Mouse (Mus musculus) CH12.LX (cell line): ENCODE measurements around the gene Arl4c. TPM values are rescaled to one million over a fixed set of nuclear protein-coding genes. Genes with fewer than 3 reads are reported as not detected.

Source experiments
- DNase-seq: peaks from one replicate; pipeline ENCODE4 v3.0.0-alpha.2; 2013; ENCODE audit errors: extremely low read depth
- H3K27ac ChIP-seq: 2 replicates; pipeline ENCODE4 v1.5.1; 2012; ENCODE audit warnings: low read depth, mild to moderate bottlenecking, control low read depth, moderate library complexity; ENCODE audit not compliant: insufficient read depth
- H3K27me3 ChIP-seq: replicated peaks from 2 replicates; pipeline ENCODE3; 2012; ENCODE audit warnings: inconsistent platforms
- H3K36me3 ChIP-seq, 2 experiments: replicated peaks in 1 of 2; 2 replicates each; pipeline versions ENCODE3 to v1.6.1; 2012; ENCODE audit warnings: inconsistent platforms in 1 of 2, low read length in 1 of 2, mild to moderate bottlenecking in 1 of 2, mixed read lengths in 1 of 2, moderate library complexity in 1 of 2; ENCODE audit not compliant: control insufficient read depth in 1 of 2, insufficient read depth in 1 of 2
- H3K4me1 ChIP-seq, 2 experiments: 2 replicates each; pipeline ENCODE4 v1.6.1; 2012; ENCODE audit warnings: inconsistent platforms in 1 of 2, moderate library complexity in 1 of 2; ENCODE audit not compliant: insufficient read depth in 2 of 2, control insufficient read depth in 1 of 2
- H3K4me2 ChIP-seq: 2 replicates; pipeline ENCODE4 v1.6.1; 2012; ENCODE audit warnings: low read depth, mild to moderate bottlenecking, control low read depth; ENCODE audit not compliant: poor library complexity, insufficient read depth, severe bottlenecking
- H3K4me3 ChIP-seq, 3 experiments: fragments of 150-350 bp in 1 of 3; sonication (generic) in 1 of 3; replicated peaks in 1 of 3; 2 replicates each; pipeline versions ENCODE3 to v1.5.1; 2011 to 2012; ENCODE audit warnings: low read depth in 2 of 3, low read length in 2 of 3, mild to moderate bottlenecking in 2 of 3, moderate library complexity in 2 of 3, control low read depth in 1 of 3, improper control_type of control experiment in 1 of 3, inconsistent platforms in 1 of 3, mixed read lengths in 1 of 3; ENCODE audit not compliant: poor library complexity in 1 of 3
- H3K79me2 ChIP-seq: replicated peaks from 2 replicates; pipeline ENCODE4 v1.6.1; 2012; ENCODE audit warnings: mild to moderate bottlenecking, moderate library complexity; ENCODE audit not compliant: control insufficient read depth, poor library complexity, insufficient read depth, severe bottlenecking; ENCODE audit errors: extremely low read depth
- H3K9ac ChIP-seq: 2 replicates; pipeline ENCODE4 v1.6.1; 2012; ENCODE audit warnings: low read depth, mild to moderate bottlenecking, control low read depth, moderate library complexity; ENCODE audit not compliant: insufficient read depth
- H3K9me3 ChIP-seq: replicated peaks from 2 replicates; pipeline ENCODE3; 2012; ENCODE audit warnings: low read length, inconsistent platforms, mixed read lengths
- BHLHE40 ChIP-seq: IDR thresholded peaks from 2 replicates; pipeline ENCODE4 v1.6.1; 2011; ENCODE audit warnings: mild to moderate bottlenecking, low read depth, low read length, improper control_type of control experiment
- CHD2 ChIP-seq: IDR thresholded peaks from 2 replicates; pipeline ENCODE4 v1.6.1; 2011; ENCODE audit warnings: low read length, improper control_type of control experiment
- CTCF ChIP-seq, 2 experiments: IDR thresholded peaks in 1 of 2; conservative IDR thresholded peaks in 1 of 2; 2 replicates each; pipeline ENCODE4 v1.5.1; 2011 to 2012; ENCODE audit warnings: low read depth in 2 of 2, low read length in 2 of 2, improper control_type of control experiment in 1 of 2, inconsistent platforms in 1 of 2, mild to moderate bottlenecking in 1 of 2, moderate library complexity in 1 of 2
- EP300 ChIP-seq: IDR thresholded peaks from 2 replicates; pipeline ENCODE4 v1.6.1; 2011; ENCODE audit warnings: low read length, improper control_type of control experiment
- IRF4 ChIP-seq: IDR thresholded peaks from 2 replicates; pipeline ENCODE4 v1.6.1; 2014; ENCODE audit warnings: low read depth, mild to moderate bottlenecking, inconsistent platforms, low read length, improper control_type of control experiment
- JUN ChIP-seq: IDR thresholded peaks from 2 replicates; pipeline ENCODE4 v1.6.1; 2011; ENCODE audit warnings: low read depth, mild to moderate bottlenecking, low read length, improper control_type of control experiment, moderate library complexity; ENCODE audit not compliant: insufficient read depth
- JUND ChIP-seq: conservative IDR thresholded peaks from 2 replicates; pipeline ENCODE4 v1.6.1; 2011; ENCODE audit warnings: low read depth, low read length, improper control_type of control experiment
- KAT2A ChIP-seq: IDR thresholded peaks from 2 replicates; pipeline ENCODE4 v1.6.1; 2012; ENCODE audit warnings: low read length, improper control_type of control experiment, inconsistent platforms; ENCODE audit not compliant: insufficient replicate concordance
- MAFK ChIP-seq: IDR thresholded peaks from 2 replicates; pipeline ENCODE4 v1.6.1; 2011; ENCODE audit warnings: low read length, improper control_type of control experiment; ENCODE audit not compliant: insufficient replicate concordance
- MAX ChIP-seq: IDR thresholded peaks from 2 replicates; pipeline ENCODE4 v1.6.1; 2011; ENCODE audit warnings: low read length, improper control_type of control experiment
- MAZ ChIP-seq: IDR thresholded peaks from 2 replicates; pipeline ENCODE4 v1.6.1; 2012; ENCODE audit warnings: low read depth, mild to moderate bottlenecking, inconsistent platforms, low read length, improper control_type of control experiment, moderate library complexity
- MEF2A ChIP-seq: IDR thresholded peaks from 2 replicates; pipeline ENCODE4 v1.6.1; 2014; ENCODE audit warnings: low read depth, mild to moderate bottlenecking, inconsistent platforms, low read length, improper control_type of control experiment, borderline replicate concordance
- MXI1 ChIP-seq: IDR thresholded peaks from 2 replicates; pipeline ENCODE4 v1.6.1; 2011; ENCODE audit warnings: mild to moderate bottlenecking, low read depth, low read length, improper control_type of control experiment
- MYC ChIP-seq: IDR thresholded peaks from 2 replicates; pipeline ENCODE4 v1.6.1; 2011; ENCODE audit warnings: low read depth, mild to moderate bottlenecking, improper control_type of control experiment, low read length
- NELFE ChIP-seq: IDR thresholded peaks from 2 replicates; pipeline ENCODE4 v1.6.1; 2011; ENCODE audit warnings: low read depth, low read length, improper control_type of control experiment
- NRF1 ChIP-seq: IDR thresholded peaks from 2 replicates; pipeline ENCODE4 v1.6.1; 2014; ENCODE audit warnings: low read depth, mild to moderate bottlenecking, inconsistent platforms, low read length, improper control_type of control experiment, moderate library complexity
- PAX5 ChIP-seq: IDR thresholded peaks from 2 replicates; pipeline ENCODE4 v1.6.1; 2012; ENCODE audit warnings: low read length, inconsistent platforms, mixed read lengths
- POLR2A ChIP-seq: IDR thresholded peaks from 2 replicates; pipeline ENCODE4 v1.6.1; 2011; ENCODE audit warnings: low read depth, mild to moderate bottlenecking, improper control_type of control experiment, low read length
- POLR2AphosphoS2 ChIP-seq: IDR thresholded peaks from 2 replicates; pipeline ENCODE4 v1.6.1; 2011; ENCODE audit warnings: low read depth, low read length, improper control_type of control experiment
- RAD21 ChIP-seq: IDR thresholded peaks from 2 replicates; pipeline ENCODE4 v1.6.1; 2011; ENCODE audit warnings: low read depth, mild to moderate bottlenecking, low read length, improper control_type of control experiment, moderate library complexity
- SIN3A ChIP-seq: IDR thresholded peaks from 2 replicates; pipeline ENCODE4 v1.6.1; 2012; ENCODE audit warnings: low read length, improper control_type of control experiment, inconsistent platforms
- SMC3 ChIP-seq: IDR thresholded peaks from 2 replicates; pipeline ENCODE4 v1.6.1; 2011; ENCODE audit warnings: low read depth, low read length, improper control_type of control experiment
- TCF12 ChIP-seq: IDR thresholded peaks from 2 replicates; pipeline ENCODE4 v1.6.1; 2014; ENCODE audit warnings: low read depth, mild to moderate bottlenecking, inconsistent platforms, low read length, improper control_type of control experiment
- UBTF ChIP-seq: IDR thresholded peaks from 2 replicates; pipeline ENCODE4 v1.6.1; 2012; ENCODE audit warnings: low read depth, mild to moderate bottlenecking, inconsistent platforms, low read length, improper control_type of control experiment, moderate library complexity
- USF2 ChIP-seq: conservative IDR thresholded peaks from 2 replicates; pipeline ENCODE4 v1.6.1; 2011; ENCODE audit warnings: low read depth, low read length, improper control_type of control experiment
- ZC3H11A ChIP-seq: IDR thresholded peaks from 2 replicates; pipeline ENCODE4 v1.6.1; 2012; ENCODE audit warnings: low read depth, mild to moderate bottlenecking, inconsistent platforms, low read length, improper control_type of control experiment
- ZMIZ1 ChIP-seq: IDR thresholded peaks from 2 replicates; pipeline ENCODE4 v1.6.1; 2012; ENCODE audit warnings: low read depth, mild to moderate bottlenecking, inconsistent platforms, low read length, improper control_type of control experiment
- dilution Hi-C: fragments of 300-500 bp; cut with MboI; formaldehyde crosslinking; loops from 2 replicates; pipeline ENCODE4 v1.14.3; 2020; ENCODE audit warnings: low sequenced_read_pairs; ENCODE audit not compliant: extremely low pct_unique_long_range_greater_than_20kb, extremely low pct_ligation_motif_present
- in situ Hi-C: fragments of 300-500 bp; cut with MboI; formaldehyde crosslinking; loops from 3 replicates; pipeline ENCODE4 v1.14.3; 2019; ENCODE audit warnings: low sequenced_read_pairs, low pct_ligation_motif_present, low pct_unique_long_range_greater_than_20kb, mixed read lengths
- polyA plus RNA-seq: library from polyadenylated mRNA; unstranded; fragments of >175 nt; gene quantifications from 2 replicates; pipeline ENCODE4 v1.2.1, GENCODE M21; 2012; ENCODE audit warnings: low read depth; ENCODE audit not compliant: insufficient read length
- total RNA-seq, 2 experiments: library from RNA; depleted of rRNA; stranded (reverse); fragments of 300-350 nt in 1 of 2; fragments of >200 nt in 1 of 2; gene quantifications; 2 replicates each; pipeline ENCODE4 v1.2.3; 2012 to 2014

Arl4c gene
- total and polyA plus RNA-seq, 3 experiments: 25.8 to 33.9 (median 31.6) TPM

- peaks cover 44% of the 10 kb centered on the region for H3K9me3 ChIP-seq
- no peak overlapping the region for H3K9ac ChIP-seq
- H3K4me1 ChIP-seq: peaks cover 0 to 9% of the 10 kb centered on the region in 2 experiments; a peak in 1 of 4 replicates
- H3K4me2 ChIP-seq: no peak overlapping the region
- no peaks in the 10 kb centered on the region for H3K36me3 ChIP-seq
- no peaks in the 10 kb centered on the region for H3K27me3 ChIP-seq
- DNase-seq: no peak
- H3K27ac ChIP-seq: no peak overlapping the region
- H3K79me2 ChIP-seq: no peaks in the 10 kb centered on the region
- TF ChIP-seq POLR2AphosphoS2: no peak
- no peak for TF ChIP-seq MAFK
- no peak for TF ChIP-seq SMC3
- no peak for TF ChIP-seq NRF1
- TF ChIP-seq USF2: no peak
- no peak for TF ChIP-seq MAZ
- TF ChIP-seq JUN: no peak
- TF ChIP-seq TCF12: no peak
- no peak for TF ChIP-seq ZMIZ1
- TF ChIP-seq PAX5: no peak
- TF ChIP-seq NELFE: no peak
- no peak overlapping the region for H3K4me3 ChIP-seq
- dilution Hi-C loops (no loop called here), in situ Hi-C loops (loop anchor here (10.0 kb wide), 2 partner anchors 143 to 283 kb away; no protein-coding TSS in a partner anchor)
Measured at GRCm38 (mm10) chr1:88707536-88707935, 5.5 kb upstream of the Arl4c start.

- H3K36me3 ChIP-seq: no peaks in the 10 kb centered on the region
- H3K9ac ChIP-seq: peak overlapping the region; percentile 29; the same call in 1 of the 2 replicates
- no peak for TF ChIP-seq KAT2A
- no peak for TF ChIP-seq POLR2A
- TF ChIP-seq MAFK: no peak
- TF ChIP-seq MAX: peak; percentile 75; the same call in 1 of the 2 replicates
- no peak for TF ChIP-seq MXI1
- no peak for TF ChIP-seq EP300
- no peak for TF ChIP-seq POLR2AphosphoS2
- peak; percentile 94 for TF ChIP-seq RAD21
- peak; percentile 52 for TF ChIP-seq BHLHE40
- TF ChIP-seq NELFE: no peak; the same call in none of the 2 replicates
- TF ChIP-seq CHD2: no peak
- TF ChIP-seq SIN3A: peak; percentile 52; the same call in 1 of the 2 replicates
- peak; percentile 39; the same call in 1 of the 2 replicates for TF ChIP-seq IRF4
- no peak for TF ChIP-seq MYC
- peak; percentile 34; the same call in 1 of the 2 replicates for TF ChIP-seq TCF12
- peak; percentile 93 for TF ChIP-seq NRF1
- TF ChIP-seq JUND: no peak
- TF ChIP-seq MEF2A: peak; percentile 38; the same call in 1 of the 2 replicates
- TF ChIP-seq ZC3H11A: peak; percentile 66
- no peak for TF ChIP-seq UBTF
- TF ChIP-seq CTCF (conservative IDR thresholded peaks at IDR 0.05 in 1 of 2, IDR thresholded peaks at IDR 0.05 in 1 of 2; ENCODE audit: low read depth in 2 of 2, low read length in 2 of 2): peak; percentile 51 to 90
- TF ChIP-seq SMC3: peak; percentile 80
- no peaks in the 10 kb centered on the region for H3K27me3 ChIP-seq
- DNase-seq: peak; percentile 89
- dilution Hi-C loops: no loop called here
- in situ Hi-C loops: loop anchor here (10.0 kb wide), 2 partner anchors 141 to 281 kb away; no protein-coding TSS in a partner anchor
- H3K4me2 ChIP-seq: peak overlapping the region; percentile 59; the same call in 1 of the 2 replicates
- peaks cover 7% of the 10 kb centered on the region for H3K79me2 ChIP-seq
- H3K4me3 ChIP-seq: peak overlapping the region in 1 of 3 experiments; percentile 26
- H3K9me3 ChIP-seq: peaks cover 50% of the 10 kb centered on the region
- H3K27ac ChIP-seq: peak overlapping the region; percentile 11; the same call in 1 of the 2 replicates
- H3K4me1 ChIP-seq: peaks cover 0 to 9% of the 10 kb centered on the region in 2 experiments; a peak in 1 of 4 replicates
Measured at GRCm38 (mm10) chr1:88705799-88706198, 3.8 kb upstream of the Arl4c start.
